Mouse (Mus musculus): ENCODE data around the gene Hebp2.

- TF ChIP-seq CTCF (conservative IDR thresholded peaks at IDR 0.05 in 1 of 2, IDR thresholded peaks at IDR 0.05 in 1 of 2; ENCODE audit: low read depth in 2 of 2, low read length in 2 of 2) = no peak
- TF ChIP-seq POLR2AphosphoS2 (IDR thresholded peaks at IDR 0.05; ENCODE audit: low read depth, low read length) = no peak
- no peak for TF ChIP-seq ELF1 (IDR thresholded peaks at IDR 0.05; ENCODE audit: low read depth, low read length)
- no peak for TF ChIP-seq UBTF (IDR thresholded peaks at IDR 0.05; ENCODE audit: low read depth, low read length)
- TF ChIP-seq USF2 (conservative IDR thresholded peaks at IDR 0.05; ENCODE audit: low read depth, low read length) = no peak
- TF ChIP-seq USF1 (IDR thresholded peaks at IDR 0.05; ENCODE audit: low read depth, low read length) = no peak
Observed at GRCm38 (mm10) chr10:18532293-18532692, 13.6 kb downstream of the Hebp2 start.
